Mouse (Mus musculus) kidney, embryonic 16.5 days (tissue): ENCODE measurements at regions not wholly inside any gene's neighbourhood (a gene's known extent, or its start where the extent isn't known, plus 50 kb on each side); places are given as distances from the start of the nearest gene placed in this dataset.
A peak's percentile ranks its signal among the peaks of the same experiment; 100 is the strongest.
"Not testable (repeated sequence)": the region's sequence is repeated elsewhere in the genome, so short reads cannot be mapped to it uniquely, and the experiment has no call there.

Experiments used
- ATAC-seq: fragments of 200-750 bp; cut with Nextera tagmentation; 2 replicates; pipeline ENCODE4 v1.8.0; 2017; ENCODE audit warnings: moderate TSS enrichment; ENCODE audit not compliant: low FRiP score, low TSS enrichment
- H3K27ac ChIP-seq: fragments of 300-500 bp; sonication (generic); 2 replicates; pipeline ENCODE4 v1.5.1; 2014; ENCODE audit warnings: low read length
- H3K27me3 ChIP-seq: fragments of 300-500 bp; sonication (generic); 2 replicates; pipeline ENCODE4 v1.6.1; 2014; ENCODE audit warnings: low read length, control low read depth, mixed read lengths; ENCODE audit not compliant: insufficient read depth
- H3K36me3 ChIP-seq: fragments of 300-500 bp; sonication (generic); 2 replicates; pipeline ENCODE4 v1.6.1; 2014; ENCODE audit warnings: low read length, control low read depth, mixed read lengths; ENCODE audit not compliant: insufficient read depth
- H3K4me1 ChIP-seq: fragments of 300-500 bp; sonication (generic); 2 replicates; pipeline ENCODE4 v1.6.1; 2014; ENCODE audit warnings: low read length, control low read depth, mixed read lengths; ENCODE audit not compliant: insufficient read depth
- H3K4me2 ChIP-seq: fragments of 300-500 bp; sonication (generic); replicated peaks from 2 replicates; pipeline ENCODE4 v1.6.1; 2014; ENCODE audit warnings: low read depth, low read length
- H3K4me3 ChIP-seq: fragments of 300-500 bp; sonication (generic); 2 replicates; pipeline ENCODE4 v1.5.1; 2014; ENCODE audit warnings: mild to moderate bottlenecking, low read length
- H3K9ac ChIP-seq: fragments of 300-500 bp; sonication (generic); replicated peaks from 2 replicates; pipeline ENCODE4 v1.6.1; 2014; ENCODE audit warnings: low read length
- H3K9me3 ChIP-seq: fragments of 300-500 bp; sonication (generic); 2 replicates; pipeline ENCODE4 v1.6.1; 2016; ENCODE audit warnings: low read length, control low read depth
- WGBS: fragments of 180-500 bp; shearing (Covaris S2); extraction: QIAGEN DNeasy Blood & Tissue Kit; methylation state at CpG from one replicate; pipeline ENCODE4 v1.1.7; 2014; 5-methylcytosine and 5-hydroxymethylcytosine counted together

DNA sequence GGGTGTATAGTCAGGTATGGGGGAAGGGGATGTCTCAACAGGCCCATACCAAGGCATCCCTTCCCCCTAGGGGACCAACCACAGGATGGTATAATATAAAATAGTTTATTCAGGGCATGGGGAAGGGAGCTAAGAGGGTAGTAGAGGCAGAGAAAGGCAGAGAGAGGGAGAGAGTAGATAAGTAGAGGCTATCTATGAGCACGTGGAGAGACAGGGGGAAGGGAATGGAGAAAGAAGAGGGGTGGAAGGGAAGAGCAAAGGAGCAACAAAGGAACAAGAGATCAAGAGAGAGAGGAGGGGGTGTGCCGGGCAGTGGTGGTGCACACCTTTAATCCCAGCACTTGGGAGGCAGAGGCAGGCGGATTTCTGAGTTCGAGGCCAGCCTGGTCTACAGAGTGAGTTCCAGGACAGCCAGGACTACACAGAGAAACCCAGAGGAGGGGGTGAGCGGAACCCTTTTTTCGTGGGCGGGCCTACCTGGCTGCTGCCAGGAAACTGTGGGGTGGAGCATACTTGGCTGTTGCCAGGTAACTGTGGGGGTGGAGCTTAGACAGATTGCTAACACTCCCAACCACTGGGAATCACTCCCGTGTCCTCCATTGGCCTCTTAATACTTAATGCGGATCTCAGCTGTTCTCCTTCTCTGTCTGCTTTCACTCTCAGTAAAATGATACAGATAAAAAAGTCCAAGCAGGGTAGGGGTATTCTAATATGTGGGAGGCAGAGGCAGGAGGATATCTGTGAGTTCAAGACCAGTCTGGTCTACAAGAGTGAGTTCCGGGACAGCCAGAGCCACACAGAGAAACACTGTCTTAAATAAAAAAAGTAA is 79.3 kb upstream of the Med13l start:
- Histone ChIP-seq H3K4me2 (no peak overlapping the region), H3K36me3 (no peaks in the 10 kb centered on the region), H3K9me3 (no peaks in the 10 kb centered on the region), H3K27me3 (no peaks in the 10 kb centered on the region), H3K4me1 (peaks cover 21% of the 10 kb centered on the region), H3K4me3 (no peak overlapping the region), H3K9ac (no peak overlapping the region), H3K27ac (no peak overlapping the region)
- 71% methylated on average over 9 of the region's 10 CpGs for WGBS
- ATAC-seq = no peak

DNA sequence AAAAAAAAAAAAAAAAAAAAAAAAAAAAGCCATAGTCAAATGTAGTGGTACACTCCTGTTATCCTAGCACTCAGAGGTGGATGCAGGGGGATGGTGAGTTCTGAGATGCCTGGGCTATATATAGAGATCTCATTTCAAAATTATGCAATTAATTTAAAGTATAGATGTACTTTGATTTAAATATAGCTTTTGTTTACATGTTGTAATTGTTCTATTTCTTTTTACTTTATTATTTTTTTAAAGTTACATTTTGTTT is 78.8 kb upstream of the Med13l start:
- Histone ChIP-seq H3K9ac (no peak overlapping the region), H3K4me1 (peaks cover 21% of the 10 kb centered on the region), H3K4me3 (no peak overlapping the region), H3K9me3 (no peaks in the 10 kb centered on the region), H3K27me3 (no peaks in the 10 kb centered on the region), H3K4me2 (no peak overlapping the region), H3K36me3 (no peaks in the 10 kb centered on the region), H3K27ac (no peak overlapping the region)
- no peak for ATAC-seq

DNA sequence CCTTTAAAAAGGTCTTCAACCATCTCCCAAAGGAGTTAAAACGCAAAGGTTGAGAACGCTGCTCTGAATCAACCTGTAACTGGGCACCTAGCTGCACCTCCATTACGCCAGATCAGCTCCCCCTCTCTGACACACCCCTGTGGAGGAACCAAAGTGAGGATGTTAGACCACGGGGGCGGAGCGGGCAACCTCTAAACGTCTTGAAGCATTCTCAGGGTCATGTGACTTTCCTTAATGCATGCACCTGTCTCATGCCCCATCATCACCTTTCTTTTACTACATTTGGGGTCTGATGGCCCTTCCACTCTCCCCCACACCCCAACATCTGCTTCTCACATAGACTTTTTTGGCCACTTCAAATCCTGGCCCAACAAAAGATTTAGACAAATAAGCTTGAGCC is 77.9 kb upstream of the Med13l start:
- no peak overlapping the region for H3K9ac ChIP-seq
- H3K27me3 ChIP-seq = no peaks in the 10 kb centered on the region
- no peaks in the 10 kb centered on the region for H3K9me3 ChIP-seq
- no peak overlapping the region for H3K27ac ChIP-seq
- WGBS = 47% methylated on average over 7 of the region's 7 CpGs
- no peak overlapping the region for H3K4me3 ChIP-seq
- no peak for ATAC-seq
- H3K4me1 ChIP-seq = peaks cover 18% of the 10 kb centered on the region
- no peaks in the 10 kb centered on the region for H3K36me3 ChIP-seq
- 0 out of 2 replicates have a peak overlapping the region, but pooled peaks have one; percentile 6 for H3K4me2 ChIP-seq

DNA sequence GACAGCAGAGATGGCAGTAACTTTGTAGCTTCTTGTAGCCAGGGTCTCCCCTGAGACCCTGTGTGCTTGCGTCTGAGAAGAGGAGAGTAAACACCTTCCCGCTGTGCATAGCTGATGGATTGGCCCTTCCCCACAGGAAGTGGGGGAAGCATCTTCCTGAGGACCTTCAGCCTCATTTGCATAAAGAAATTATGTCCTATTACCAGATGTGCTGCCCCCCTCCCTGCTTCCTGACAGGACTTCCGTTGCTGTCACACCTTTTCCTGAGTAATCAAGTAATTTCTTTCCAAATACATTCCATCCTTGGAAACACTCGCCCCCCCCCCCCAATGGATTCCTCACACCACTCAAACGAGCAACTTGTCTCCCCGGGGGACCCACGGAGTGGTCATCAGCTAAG is 77.5 kb upstream of the Med13l start:
- no peak for ATAC-seq
- H3K4me3 ChIP-seq = no peak overlapping the region
- no peaks in the 10 kb centered on the region for H3K9me3 ChIP-seq
- no peak overlapping the region for H3K27ac ChIP-seq
- H3K4me2 ChIP-seq = 0 out of 2 replicates have a peak overlapping the region, but pooled peaks have one; percentile 8
- peaks cover 14% of the 10 kb centered on the region for H3K4me1 ChIP-seq
- no peaks in the 10 kb centered on the region for H3K36me3 ChIP-seq
- H3K9ac ChIP-seq = no peak overlapping the region
- WGBS = 12% methylated on average over 7 of the region's 7 CpGs
- H3K27me3 ChIP-seq = no peaks in the 10 kb centered on the region

DNA sequence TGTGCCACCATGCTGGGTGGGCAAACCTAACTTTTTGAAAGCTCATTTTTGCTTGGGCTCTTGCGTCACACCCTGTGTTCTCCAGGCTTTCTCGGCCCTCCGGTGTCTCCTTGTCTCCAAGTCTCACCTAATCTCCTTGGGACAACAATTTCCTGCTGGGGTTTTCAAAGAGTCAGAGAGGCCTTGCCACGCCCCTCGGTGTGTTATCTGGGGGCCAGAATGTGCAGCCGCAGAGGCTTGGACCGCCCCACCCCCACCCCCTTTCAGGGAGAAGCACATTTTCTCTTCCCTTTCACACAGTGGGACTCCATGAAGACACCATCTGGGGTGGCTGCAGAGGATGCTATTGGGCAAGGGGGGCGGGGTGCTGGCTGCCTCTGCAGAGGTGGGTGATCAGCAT is 76.9 kb upstream of the Med13l start:
- Histone ChIP-seq H3K36me3 (no peaks in the 10 kb centered on the region), H3K4me2 (0 out of 2 replicates have a peak overlapping the region, but pooled peaks have one; percentile 8), H3K27me3 (no peaks in the 10 kb centered on the region), H3K4me1 (peaks cover 13% of the 10 kb centered on the region), H3K9me3 (no peaks in the 10 kb centered on the region), H3K9ac (no peak overlapping the region), H3K27ac (no peak overlapping the region), H3K4me3 (no peak overlapping the region)
- 23% methylated on average over 8 of the region's 8 CpGs for WGBS
- ATAC-seq = 0 out of 2 replicates have a peak, but pooled peaks have one; percentile 37

DNA sequence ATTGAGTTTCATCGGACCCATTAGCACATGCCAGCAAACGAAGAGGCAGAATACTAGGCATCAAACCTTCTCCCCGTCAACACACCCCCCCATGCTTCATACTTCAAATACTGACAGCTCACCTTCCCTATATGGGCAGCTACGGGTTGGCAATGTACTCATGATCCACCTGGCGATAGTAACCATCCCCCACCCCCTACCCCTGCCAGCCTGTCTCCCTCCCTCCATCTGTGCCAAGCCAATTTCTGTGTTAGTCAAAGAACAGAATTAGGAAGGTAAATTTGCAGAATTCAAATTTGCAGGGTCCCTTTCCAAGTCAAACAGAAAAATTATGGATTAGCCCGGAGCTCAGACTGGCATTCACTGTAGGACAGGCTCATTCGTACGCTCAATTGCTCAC is 75.3 kb upstream of the Med13l start:
- ATAC-seq = no peak
- peaks cover 13% of the 10 kb centered on the region for H3K4me1 ChIP-seq
- H3K27ac ChIP-seq = no peak overlapping the region
- H3K4me2 ChIP-seq = no peak overlapping the region
- no peaks in the 10 kb centered on the region for H3K27me3 ChIP-seq
- WGBS = 95% methylated on average over 8 of the region's 8 CpGs
- no peak overlapping the region for H3K9ac ChIP-seq
- no peaks in the 10 kb centered on the region for H3K9me3 ChIP-seq
- no peak overlapping the region for H3K4me3 ChIP-seq
- no peaks in the 10 kb centered on the region for H3K36me3 ChIP-seq

DNA sequence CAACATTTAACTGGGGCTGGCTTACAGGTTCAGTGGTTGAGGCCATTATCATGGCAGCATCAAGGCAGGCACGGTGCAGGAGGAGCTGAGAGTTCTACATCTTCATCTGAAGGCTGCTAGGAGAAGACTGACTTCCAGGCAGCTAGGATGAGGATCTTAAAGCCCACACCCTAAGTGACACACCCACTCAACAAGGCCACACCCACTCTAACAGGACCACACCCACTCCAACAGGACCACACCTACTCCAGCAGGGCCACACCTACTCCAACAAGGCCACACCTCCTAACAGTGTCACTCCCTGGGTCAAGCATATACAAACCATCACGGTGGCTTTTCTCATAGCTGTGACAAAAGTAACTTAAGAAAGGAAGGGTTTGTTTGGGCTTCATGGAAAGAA is 68.0 kb upstream of the Med13l start:
- not testable (repeated sequence) for H3K4me3 ChIP-seq, H3K9me3 ChIP-seq, ATAC-seq, H3K27me3 ChIP-seq, H3K36me3 ChIP-seq, H3K4me1 ChIP-seq, H3K27ac ChIP-seq, H3K9ac ChIP-seq, H3K4me2 ChIP-seq
- WGBS = 80% methylated on average over 2 of the region's 2 CpGs

DNA sequence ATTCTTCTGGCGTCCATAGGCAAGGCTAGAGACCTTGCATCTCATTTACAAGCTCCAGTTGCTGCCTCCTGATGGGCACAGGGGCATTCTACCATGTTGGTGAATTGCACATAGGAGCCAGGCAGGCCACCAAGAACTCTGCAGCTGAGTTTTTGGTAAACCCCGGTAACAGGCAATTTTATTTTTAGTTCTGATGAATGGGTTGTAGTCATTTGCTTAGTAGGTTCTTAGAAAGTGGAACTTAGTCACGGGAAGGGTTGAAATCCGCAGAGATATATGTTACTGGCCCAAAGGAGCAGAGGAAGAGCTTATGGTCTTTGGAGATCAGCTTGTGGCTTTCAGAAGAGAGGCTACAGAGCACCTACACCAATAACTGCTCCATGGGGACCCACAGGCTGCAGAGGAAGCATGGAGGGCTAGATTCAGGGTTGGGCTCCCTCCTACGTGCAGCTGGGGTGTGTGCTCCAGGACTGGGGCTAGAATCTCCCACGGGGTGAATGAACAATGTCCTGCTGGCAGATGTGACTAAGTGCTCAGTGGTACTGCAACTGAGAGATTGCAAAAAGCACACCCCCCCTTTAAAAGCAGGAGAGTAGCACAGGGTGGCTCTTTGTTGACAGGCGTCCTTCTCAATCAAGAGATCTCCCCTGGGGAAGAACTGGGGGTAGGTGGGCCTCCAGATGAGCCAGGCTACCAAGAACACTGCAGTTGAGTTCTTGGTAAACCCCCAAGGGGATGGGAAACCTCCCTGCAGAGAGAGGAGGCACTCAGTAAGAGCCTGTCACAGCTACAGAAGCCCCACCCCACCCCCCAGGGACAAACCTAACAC is 65.6 kb upstream of the Med13l start:
- Histone ChIP-seq H3K4me1 (peaks cover 8% of the 10 kb centered on the region; the same call in 1 of the 2 replicates), H3K27me3 (no peaks in the 10 kb centered on the region), H3K9me3 (no peaks in the 10 kb centered on the region), H3K4me2 (no peak overlapping the region), H3K9ac (no peak overlapping the region), H3K27ac (no peak overlapping the region), H3K4me3 (no peak overlapping the region), H3K36me3 (no peaks in the 10 kb centered on the region)
- ATAC-seq = no peak
- 67% methylated on average over 7 of the region's 7 CpGs for WGBS

DNA sequence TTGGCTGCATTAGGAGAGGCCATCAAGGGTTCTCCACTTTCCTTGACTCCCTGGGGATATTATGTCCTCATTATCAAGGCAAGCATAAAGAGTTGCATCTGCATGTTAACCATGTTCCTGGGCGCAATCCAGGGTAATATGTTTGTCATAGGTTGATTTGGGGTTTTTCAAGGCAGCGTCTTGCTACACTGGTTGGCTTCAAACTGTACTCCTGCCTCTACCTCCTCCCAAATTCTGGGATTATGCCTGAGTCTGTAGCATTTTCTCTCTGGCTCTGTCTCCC is 65.1 kb upstream of the Med13l start:
- peaks cover 8% of the 10 kb centered on the region; the same call in 1 of the 2 replicates for H3K4me1 ChIP-seq
- H3K27ac ChIP-seq = no peak overlapping the region
- H3K36me3 ChIP-seq = no peaks in the 10 kb centered on the region
- 52% methylated on average over 2 of the region's 2 CpGs for WGBS
- no peak overlapping the region for H3K4me2 ChIP-seq
- H3K9ac ChIP-seq = no peak overlapping the region
- H3K9me3 ChIP-seq = no peaks in the 10 kb centered on the region
- no peak for ATAC-seq
- no peaks in the 10 kb centered on the region for H3K27me3 ChIP-seq
- H3K4me3 ChIP-seq = no peak overlapping the region

DNA sequence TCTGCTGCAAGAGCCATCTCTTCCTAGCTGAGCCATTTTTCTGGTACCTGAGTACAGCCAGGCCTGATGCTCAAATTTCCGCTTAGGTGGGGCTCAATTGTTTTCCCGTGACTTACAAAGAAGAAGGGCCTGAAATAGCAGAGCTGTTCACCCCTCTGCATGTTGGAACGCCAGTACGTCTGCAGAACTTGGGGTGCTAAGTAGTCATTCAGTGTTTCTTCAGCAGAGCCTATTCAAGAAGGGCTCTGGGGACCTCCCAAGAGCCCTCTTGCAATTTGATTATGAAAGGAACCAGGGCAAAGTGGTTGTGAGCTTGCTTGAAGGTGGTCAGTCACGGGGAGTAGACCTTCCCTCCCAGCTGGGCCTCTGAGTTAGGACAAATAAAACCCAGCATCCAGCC is 58.9 kb upstream of the Med13l start:
- Histone ChIP-seq H3K4me2 (no peak overlapping the region), H3K4me1 (no peaks in the 10 kb centered on the region), H3K9ac (no peak overlapping the region), H3K9me3 (no peaks in the 10 kb centered on the region), H3K4me3 (no peak overlapping the region), H3K36me3 (no peaks in the 10 kb centered on the region), H3K27me3 (no peaks in the 10 kb centered on the region), H3K27ac (no peak overlapping the region)
- no peak for ATAC-seq
- whole genome bisulfite sequencing = 77% methylated on average over 5 of the region's 5 CpGs
